Mouse (Mus musculus) CH12.LX (cell line): ENCODE results near the gene Atg3. TPM values are rescaled to one million over a fixed set of nuclear protein-coding genes. Genes with fewer than 3 reads are reported as not detected.

Experiments used
- polyA plus RNA-seq: library from polyadenylated mRNA; unstranded; fragments of >175 nt; gene quantifications from 2 replicates; pipeline ENCODE4 v1.2.1, GENCODE M21; 2012; ENCODE audit warnings: low read depth; ENCODE audit not compliant: insufficient read length
- total RNA-seq, 2 experiments: library from RNA; depleted of rRNA; stranded (reverse); fragments of 300-350 nt in 1 of 2; fragments of >200 nt in 1 of 2; gene quantifications; 2 replicates each; pipeline ENCODE4 v1.2.3; 2012 to 2014

Atg3 gene
- total and polyA plus RNA-seq, 3 experiments = 27.6 to 67.5 (median 43.0) TPM

Other genes with a start within 250 kb of the Atg3 start
- gene Cd200r3, start 215.1 kb upstream of the Atg3 start, total RNA-seq (2012; rRNA removed) = 5.0 and 5.7 TPM in 2 replicates
- 17.6 and 18.4 TPM in 2 replicates for gene Cd200r3, start 215.1 kb upstream of the Atg3 start, total RNA-seq (2014; rRNA removed)
- gene Cd200r3, start 215.1 kb upstream of the Atg3 start, polyA plus RNA-seq = 5.9 and 6.9 TPM in 2 replicates
- 9.5 TPM in 2 replicates for gene Ccdc80, start 65.4 kb upstream of the Atg3 start, total RNA-seq (2012; rRNA removed)
- 2.6 and 3.9 TPM in 2 replicates for gene Ccdc80, start 65.4 kb upstream of the Atg3 start, total RNA-seq (2014; rRNA removed)
- 6.1 and 6.6 TPM in 2 replicates for gene Ccdc80, start 65.4 kb upstream of the Atg3 start, polyA plus RNA-seq
- 6.1 and 7.4 TPM in 2 replicates for gene Slc35a5, start 79 bp upstream of the Atg3 start, total RNA-seq (2012; rRNA removed)
- gene Slc35a5, start 79 bp upstream of the Atg3 start, total RNA-seq (2014; rRNA removed) = 5.7 and 6.1 TPM in 2 replicates
- 11.8 and 14.8 TPM in 2 replicates for gene Slc35a5, start 79 bp upstream of the Atg3 start, polyA plus RNA-seq
- 4.9 and 5.9 TPM in 2 replicates for gene Btla, start 65.5 kb downstream of the Atg3 start, total RNA-seq (2012; rRNA removed)
- gene Btla, start 65.5 kb downstream of the Atg3 start, total RNA-seq (2014; rRNA removed) = 37.7 and 40.3 TPM in 2 replicates
- gene Btla, start 65.5 kb downstream of the Atg3 start, polyA plus RNA-seq = 25.5 and 25.8 TPM in 2 replicates